Mouse (Mus musculus): ENCODE measurements around the gene Apoa5.
"Not testable (repeated sequence)": the region's sequence is repeated elsewhere in the genome, so short reads cannot be mapped to it uniquely, and the experiment has no call there.

The Apoa5 gene

DNA sequence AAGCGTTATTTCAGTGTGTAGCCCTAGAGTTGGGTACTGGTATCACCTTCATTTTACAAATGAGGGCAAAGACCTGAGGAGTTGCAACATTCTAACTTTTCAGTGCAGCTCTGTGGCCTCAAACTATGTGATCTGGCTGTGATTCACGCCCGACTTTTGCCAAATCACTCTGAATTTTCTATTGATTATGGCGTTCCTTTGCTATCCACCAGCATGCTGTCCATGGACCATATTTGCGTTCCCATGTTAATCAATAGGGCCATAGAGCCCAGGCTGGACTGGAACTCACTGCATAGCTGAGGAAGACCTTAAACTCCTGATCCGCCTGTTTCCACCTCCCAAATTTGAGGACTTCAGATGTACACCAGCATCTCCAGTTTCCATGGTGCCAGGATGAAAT, 9.3 kb upstream of the Apoa5 start:
- no peak for ATAC-seq (ENCODE audit: insufficient number of reproducible peaks, low FRiP score, low TSS enrichment)

DNA sequence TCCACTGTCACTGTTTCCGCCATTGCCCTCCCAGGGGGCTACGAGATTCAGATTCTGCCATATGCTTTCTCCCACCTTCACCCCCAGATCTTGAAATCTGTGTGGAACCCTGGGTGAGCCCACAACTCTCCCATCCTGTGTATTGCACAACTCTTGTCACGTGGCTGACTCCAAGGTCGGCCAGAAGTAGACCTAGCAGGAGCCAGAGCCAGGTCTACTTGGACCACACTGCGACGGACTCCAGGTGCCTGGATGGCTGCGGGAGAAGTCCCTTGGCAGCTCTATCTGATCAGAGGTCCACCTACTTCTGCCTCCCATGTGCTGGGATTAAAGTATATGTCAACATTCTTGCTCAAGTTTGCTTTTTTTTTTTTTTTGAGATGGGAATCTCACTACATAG, 7.3 kb upstream of the Apoa5 start:
- no peak for ATAC-seq (ENCODE audit: insufficient number of reproducible peaks, low FRiP score, low TSS enrichment)

DNA sequence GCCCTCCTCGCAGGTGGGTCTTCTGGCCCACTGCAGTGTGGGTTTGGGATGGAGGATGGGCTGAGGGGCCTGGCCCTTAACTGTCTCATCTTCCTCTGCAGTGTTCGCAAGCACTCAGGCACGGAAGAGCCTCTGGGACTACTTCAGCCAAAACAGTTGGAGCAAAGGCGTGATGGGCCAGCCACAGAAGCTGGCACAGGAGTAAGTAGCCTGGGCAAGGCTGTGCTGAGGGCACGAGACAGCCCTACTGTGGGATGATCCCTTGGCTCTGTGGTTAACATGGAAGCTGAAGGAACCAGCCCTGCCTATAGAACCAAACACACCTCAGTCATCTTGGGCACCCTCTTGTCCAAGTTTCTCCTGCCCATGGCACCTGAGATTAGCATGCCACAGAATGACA, 692 bp downstream of the Apoa5 start:
- ATAC-seq (ENCODE audit: insufficient number of reproducible peaks, low FRiP score, low TSS enrichment) = no peak

DNA sequence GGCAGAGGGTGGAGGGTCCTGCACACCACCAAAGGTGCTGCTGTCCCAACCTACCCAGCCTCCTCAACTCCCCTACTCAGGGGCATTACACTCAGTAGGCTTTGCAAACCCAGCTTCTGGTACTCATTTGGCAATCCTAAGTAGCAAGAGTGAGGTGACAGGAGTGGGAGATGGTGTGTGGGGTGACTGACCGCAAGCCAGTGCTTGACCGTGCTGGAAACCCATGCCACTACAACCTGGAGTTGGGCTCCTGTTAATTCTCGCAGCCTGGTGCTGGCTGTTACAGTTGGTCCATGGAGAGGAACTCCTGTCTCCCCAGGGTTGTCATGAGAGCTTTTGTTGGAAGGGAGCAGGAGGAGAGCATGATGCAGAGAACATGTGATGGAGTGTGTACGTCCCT, 2.3 kb downstream of the Apoa5 start:
- ATAC-seq (ENCODE audit: insufficient number of reproducible peaks, low FRiP score, low TSS enrichment) = no peak

DNA sequence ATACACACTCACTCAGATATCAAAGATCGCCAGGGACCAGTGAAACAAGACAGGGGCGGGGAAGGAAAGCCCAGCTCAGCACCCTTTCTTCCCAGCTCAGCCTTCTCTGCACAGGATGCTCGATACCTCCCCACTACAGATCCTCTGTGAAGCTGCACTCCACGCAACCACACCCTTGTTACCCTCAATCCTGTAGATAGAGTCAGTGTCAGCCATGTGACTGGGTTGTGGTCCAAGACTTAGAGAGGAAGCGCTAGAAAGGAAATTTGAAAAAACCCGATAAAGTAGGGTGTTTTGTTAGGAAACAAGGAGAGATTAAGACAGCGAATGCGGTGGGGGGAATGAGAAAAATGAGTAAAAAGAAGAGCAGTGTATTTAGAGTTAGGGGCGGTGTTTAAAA, 3.6 kb downstream of the Apoa5 start:
- ATAC-seq (ENCODE audit: insufficient number of reproducible peaks, low FRiP score, low TSS enrichment) = no peak

DNA sequence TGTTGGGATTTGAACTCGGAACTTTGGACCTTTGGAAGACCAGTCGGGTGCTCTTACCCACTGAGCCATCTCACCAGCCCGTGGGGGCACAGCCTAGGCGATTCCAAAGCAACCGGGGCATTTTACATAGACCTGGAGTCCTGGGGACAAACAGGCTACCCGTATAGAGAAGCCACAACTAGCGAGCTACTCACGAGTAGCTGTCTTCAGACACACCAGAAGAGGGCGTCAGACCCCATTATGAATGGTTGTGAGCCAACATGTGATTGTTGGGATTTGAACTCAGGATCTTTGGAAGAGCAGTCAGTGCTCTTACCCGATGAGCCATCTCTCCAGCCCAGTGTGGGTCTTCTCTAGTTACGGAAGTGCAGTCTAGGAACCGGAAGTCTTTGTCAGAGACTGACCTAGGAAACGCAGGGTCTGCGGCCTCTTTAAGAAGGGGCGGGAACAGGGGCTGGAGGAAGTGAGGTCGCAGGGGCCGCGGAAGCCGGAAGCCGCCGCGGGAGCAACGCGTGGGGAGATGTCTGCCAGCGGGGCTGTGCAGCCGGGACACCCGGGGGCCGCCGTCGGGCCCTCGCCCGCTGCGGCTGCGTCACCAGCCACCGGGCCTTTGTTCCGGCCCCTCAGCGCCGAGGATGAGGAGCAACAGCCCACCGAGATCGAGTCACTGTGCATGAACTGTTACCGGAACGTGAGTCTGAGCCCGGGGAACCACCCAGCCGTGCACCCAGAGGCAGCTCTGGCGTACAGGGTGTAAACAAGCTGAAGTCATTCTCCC, 4.4 kb downstream of the Apoa5 start, which contains the start of gene Zpr1:
Gene Zpr1, plus strand, starts transcription at position 388 of the 778 bp plus-strand sequence.
- ATAC-seq (ENCODE audit: insufficient number of reproducible peaks, low FRiP score, low TSS enrichment) = peak; percentile 91

DNA sequence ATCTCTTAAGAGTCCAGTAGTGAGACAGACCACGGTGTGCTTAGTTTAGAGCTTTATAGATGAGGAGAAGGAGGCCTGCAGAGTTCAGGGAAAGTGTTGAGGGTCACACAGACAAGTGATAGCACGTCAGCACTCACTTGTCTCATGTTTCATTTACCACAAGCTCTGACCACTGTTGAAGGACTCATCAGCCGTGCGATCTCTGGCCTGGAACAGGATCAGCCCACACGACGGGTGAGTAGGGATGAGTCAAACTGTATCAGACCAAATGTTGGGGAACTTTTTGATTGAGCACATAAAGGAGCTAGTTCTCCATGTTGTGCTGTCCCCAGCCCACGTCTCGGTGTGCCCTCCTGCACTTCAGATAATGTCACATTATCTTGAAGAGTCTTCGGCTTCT, 6.1 kb downstream of the Apoa5 start:
- no peak for ATAC-seq (ENCODE audit: insufficient number of reproducible peaks, low FRiP score, low TSS enrichment)

DNA sequence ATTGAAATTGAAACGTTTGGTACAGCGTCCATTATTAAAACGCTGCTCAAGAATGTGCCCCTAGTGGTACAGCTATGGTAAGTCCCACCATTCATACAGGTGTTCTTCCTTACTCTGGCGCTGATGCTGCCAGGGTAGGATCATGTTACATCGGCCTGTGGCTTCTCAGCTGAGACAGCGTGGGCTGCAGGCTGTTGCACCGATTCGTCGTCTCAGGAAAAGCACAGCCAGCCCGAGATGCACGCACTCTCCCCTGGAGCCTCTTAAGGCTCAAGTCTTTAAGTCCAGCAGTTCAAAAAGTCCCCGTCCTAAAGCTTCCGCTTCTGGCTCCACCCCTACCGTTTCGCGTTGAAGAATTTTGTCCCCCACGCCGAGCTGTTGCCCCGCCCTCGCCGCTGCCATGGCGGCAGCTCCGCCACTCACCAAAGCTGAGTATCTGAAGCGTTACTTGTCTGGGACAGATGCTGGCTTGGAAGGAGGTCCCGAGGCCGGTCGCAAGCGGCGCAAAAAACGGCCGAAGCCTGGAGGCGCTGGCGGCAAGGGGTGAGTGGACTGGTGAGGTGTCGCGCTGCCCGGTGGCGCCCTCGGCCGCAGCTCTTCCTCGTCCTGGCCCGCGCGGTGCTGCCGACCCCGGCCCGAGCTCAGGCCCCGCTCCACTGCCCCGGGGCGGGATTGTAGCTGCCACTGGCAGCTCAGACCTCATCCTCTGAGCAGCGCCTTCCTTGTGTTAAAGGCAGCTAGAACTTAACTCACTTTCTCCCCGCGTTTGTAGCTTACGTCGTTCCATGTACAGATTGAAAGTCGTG, 14.4 kb downstream of the Apoa5 start, which contains the start of gene Bud13:
Gene Bud13, plus strand, starts transcription at position 378 of the 806 bp plus-strand sequence.
- ATAC-seq (ENCODE audit: insufficient number of reproducible peaks, low FRiP score, low TSS enrichment) = peak; percentile 77; the same call in 1 of the 2 replicates

DNA sequence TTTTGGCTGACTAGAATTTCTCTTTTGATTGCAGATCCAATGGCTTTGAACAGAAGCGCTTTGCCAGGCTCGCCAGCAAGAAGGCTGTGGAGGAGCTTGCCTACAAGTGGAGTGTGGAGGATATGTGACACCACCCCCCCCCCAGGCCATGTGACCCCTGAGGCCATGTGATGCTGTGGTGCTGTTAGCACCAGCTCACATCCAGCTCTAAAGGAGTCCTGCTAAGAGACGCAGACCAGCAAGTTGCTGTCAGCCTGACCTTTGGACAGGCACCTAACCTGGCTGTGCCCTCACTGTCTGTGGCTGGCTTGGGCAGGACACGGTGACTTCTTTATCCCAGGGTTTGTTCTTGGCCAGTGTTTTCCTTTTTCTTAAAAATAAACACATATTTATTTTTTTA, 29.9 kb downstream of the Apoa5 start:
- no peak for ATAC-seq (ENCODE audit: insufficient number of reproducible peaks, low FRiP score, low TSS enrichment)

DNA sequence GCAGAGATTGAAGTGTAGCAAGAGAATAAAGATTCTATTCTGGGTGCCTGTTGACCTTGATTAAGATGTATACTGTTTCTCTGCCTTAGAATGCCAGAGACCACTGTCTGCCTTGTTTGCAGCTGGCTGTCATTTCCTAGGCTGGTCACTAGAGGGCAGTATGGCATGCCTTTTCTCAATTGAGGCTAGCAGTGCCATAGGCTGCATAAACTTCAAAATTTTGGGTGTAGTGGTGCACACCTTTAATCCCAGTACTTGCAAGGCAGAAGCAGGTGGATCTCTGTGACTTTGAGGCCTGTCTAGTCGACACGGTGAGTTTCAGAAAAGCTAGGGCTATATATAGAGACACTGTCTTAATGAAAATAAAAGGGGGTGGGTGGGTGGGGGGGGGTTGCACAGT, 33.7 kb downstream of the Apoa5 start:
- peak; percentile 40; the same call in 1 of the 2 replicates for ATAC-seq (ENCODE audit: insufficient number of reproducible peaks, low FRiP score, low TSS enrichment)

DNA sequence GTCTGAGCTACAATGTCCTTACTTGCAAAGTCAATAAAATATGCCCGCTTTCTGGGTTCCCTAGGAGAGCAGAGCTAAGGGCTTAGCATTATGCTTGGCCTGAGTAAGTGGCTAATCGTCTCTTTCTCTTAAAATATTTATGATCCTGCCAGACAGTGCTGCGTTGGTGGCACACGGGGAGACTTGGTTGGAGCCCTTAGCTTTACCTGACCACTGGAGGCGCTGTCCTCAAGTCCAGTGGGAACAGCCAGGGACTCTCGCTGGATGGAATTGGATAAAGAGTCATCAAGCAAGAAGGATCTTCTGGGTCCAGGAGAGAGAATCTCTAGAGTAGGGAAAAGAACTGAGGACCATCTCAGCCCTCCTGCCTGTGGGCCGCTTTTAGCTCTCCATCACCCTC, 40.7 kb downstream of the Apoa5 start:
- ATAC-seq (ENCODE audit: insufficient number of reproducible peaks, low FRiP score, low TSS enrichment) = no peak

DNA sequence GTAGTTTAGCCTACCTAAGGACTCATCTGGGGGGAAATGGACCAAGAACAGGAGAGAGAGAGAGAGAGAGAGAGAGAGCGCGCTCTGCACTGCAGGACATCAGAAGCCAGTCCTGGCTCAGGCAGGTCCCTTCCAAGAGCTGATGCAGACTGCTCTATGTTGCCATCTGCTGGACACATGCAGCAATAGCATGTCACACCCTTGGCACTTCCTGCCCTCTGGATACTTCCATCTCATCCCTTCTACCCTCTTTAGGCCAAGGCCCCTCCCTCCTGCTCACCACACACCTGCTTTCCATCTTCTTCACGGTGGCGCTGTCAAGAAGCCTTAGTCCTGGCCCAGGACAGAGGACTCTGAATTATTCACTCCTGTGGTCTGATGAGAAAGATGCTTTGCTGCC, 46.1 kb downstream of the Apoa5 start:
- ATAC-seq (ENCODE audit: insufficient number of reproducible peaks, low FRiP score, low TSS enrichment) = peak; percentile 74; the same call in 1 of the 2 replicates

DNA sequence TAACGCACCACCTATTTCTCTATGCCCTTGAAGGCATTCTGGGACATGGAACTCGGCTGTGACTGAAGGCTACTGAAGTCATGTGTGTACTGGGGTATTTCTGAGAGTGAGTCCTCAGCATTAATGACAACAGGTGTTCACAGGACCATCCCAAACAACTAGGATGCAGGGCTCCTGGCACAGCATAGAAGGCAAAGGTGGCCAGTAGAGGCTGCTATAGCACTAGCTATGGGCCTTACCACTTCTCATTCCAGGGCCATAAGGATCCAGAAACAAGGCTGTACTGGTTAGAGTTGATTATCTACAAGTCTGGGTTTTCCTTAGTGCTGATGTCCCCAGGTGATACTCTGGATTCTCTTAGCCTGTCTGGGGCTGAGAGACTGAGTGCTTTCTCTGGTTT, 46.5 kb downstream of the Apoa5 start:
- no peak for ATAC-seq (ENCODE audit: insufficient number of reproducible peaks, low FRiP score, low TSS enrichment)

DNA sequence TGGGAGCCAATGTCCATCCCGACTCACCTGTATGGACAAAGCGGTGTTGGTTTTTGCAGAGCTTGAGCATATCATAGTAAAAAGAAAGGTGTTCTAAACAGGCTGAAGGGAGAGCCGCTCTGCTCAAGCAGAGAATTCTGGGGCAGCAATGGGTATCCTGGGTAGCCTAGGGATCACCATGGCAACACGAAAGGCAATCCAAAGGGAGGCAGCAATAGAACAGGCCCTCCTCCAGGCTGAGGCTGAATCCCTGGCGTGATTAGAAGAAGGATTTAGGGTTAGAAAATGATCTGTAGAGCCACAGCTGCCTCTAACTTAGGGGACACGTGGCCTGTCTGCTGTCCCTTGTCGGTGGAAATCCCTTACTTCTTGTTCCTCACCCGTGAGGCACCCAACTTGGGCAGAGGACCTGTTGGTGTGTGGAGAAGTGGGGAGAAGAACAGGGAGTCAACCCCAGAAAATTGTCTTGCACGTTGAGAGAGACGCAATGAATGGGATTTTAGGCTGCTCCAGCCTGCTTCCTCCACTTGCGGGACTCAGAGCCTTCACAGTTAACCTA, 47.5 kb downstream of the Apoa5 start:
- ATAC-seq (ENCODE audit: insufficient number of reproducible peaks, low FRiP score, low TSS enrichment) = no peak

DNA sequence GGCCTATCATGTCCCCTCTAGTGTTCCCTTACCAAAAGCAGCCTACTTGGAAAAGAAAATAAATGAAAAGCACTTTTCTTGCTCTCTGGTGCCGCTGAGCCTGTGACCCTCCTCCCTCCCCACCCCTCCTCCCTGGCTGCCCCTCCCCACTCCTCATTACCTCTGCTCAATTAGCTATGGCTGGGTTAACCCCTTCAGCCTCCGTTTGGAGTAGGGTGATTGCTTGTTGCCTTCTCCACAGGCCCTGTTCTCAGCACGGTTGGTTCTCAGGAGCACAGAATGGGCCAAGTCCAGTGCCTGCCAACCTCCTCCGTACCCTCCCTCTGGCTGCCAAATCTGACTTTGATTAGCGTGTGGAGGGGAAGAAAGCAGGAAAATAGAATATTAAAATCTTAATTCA, 48.0 kb downstream of the Apoa5 start:
- ATAC-seq (ENCODE audit: insufficient number of reproducible peaks, low FRiP score, low TSS enrichment) = no peak

DNA sequence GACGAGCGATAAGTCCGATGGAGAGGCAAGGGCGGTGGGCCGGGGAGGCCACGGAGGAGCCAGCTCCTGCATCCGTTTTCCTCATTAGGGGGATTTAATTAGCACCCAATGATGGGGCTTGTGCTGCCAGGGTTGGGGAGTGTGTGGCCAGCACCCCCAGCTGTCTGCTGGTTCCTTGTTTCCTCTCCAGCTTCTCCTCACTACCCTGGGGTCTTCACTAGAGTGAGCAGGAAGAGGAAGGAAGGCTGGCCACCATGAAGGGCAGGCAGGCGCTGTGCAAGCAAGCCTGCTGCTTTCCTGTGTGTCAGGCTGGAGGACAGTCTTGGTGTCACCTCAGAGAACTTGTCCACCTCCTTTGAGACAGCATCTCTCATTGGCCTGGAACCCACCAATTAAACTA, 48.5 kb downstream of the Apoa5 start:
- ATAC-seq (ENCODE audit: insufficient number of reproducible peaks, low FRiP score, low TSS enrichment) = no peak

DNA sequence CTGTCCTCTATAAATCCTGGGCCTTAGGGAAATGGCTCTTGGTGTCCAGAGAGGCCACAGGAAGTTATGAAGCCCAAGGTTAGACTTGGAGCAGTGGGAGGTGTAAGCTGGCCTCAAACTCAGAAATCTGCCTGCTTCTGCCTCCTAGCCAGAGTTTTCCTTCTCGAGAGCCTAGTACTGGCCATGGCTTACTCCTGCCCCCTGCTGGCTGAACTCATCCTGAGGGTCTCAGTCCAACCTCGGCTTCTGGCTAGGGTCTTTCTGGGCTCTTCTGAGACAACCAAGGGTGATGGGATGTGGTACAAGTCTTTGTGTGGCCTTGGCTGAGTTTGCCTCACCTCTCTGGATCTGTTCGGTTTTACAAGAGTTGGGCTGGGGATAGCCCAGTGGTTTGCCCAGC, 49.5 kb downstream of the Apoa5 start:
- no peak for ATAC-seq (ENCODE audit: insufficient number of reproducible peaks, low FRiP score, low TSS enrichment)

DNA sequence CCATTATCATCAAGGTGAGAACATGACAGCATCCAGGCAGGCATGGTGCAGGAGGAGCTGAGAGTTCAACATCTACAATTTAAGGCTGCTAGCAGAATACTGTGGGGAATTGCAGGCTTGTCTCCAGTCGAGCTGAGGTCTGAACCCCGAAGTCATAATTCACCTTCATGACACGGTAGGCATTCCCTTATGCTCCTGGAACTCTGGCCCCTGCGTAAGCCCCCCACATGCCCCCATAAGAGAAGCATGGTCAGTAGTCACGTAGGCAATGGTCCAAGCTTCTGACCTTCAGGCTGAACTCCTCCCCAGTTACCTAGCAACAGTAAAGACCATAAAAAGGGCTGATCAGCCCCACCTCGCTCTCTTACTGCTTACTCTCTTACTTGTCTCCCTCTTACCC, 51.5 kb downstream of the Apoa5 start, which contains the start of gene 4931429L15Rik:
Gene 4931429L15Rik, minus strand, starts transcription at position 101 of the 400 bp plus-strand sequence.
- not testable (repeated sequence) for ATAC-seq (ENCODE audit: insufficient number of reproducible peaks, low FRiP score, low TSS enrichment)

DNA sequence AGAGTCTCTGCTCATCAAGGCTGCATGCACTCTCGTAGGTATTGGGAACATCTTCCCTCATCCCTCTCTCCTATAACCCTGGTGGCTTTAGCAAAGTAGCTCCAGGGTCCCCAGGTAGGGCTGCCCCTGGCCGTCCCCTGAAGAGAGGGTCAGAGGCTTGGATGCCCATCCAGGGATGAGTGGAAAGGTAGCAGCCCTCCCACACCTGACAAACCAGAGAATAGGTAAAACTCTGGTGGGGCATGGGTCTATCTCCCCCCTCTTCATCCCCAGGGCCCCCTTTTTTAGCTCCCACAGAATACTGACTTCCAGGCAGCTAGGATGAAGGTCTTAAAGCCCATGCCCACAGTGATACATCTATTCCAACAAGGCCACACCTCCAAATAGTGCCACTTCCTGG, 52.0 kb downstream of the Apoa5 start:
- no peak for ATAC-seq (ENCODE audit: insufficient number of reproducible peaks, low FRiP score, low TSS enrichment)

Data from cerebellum, adult (tissue).